8 mouse cellular contexts compared by ENCODE assay signal in the genomic region with DNA sequence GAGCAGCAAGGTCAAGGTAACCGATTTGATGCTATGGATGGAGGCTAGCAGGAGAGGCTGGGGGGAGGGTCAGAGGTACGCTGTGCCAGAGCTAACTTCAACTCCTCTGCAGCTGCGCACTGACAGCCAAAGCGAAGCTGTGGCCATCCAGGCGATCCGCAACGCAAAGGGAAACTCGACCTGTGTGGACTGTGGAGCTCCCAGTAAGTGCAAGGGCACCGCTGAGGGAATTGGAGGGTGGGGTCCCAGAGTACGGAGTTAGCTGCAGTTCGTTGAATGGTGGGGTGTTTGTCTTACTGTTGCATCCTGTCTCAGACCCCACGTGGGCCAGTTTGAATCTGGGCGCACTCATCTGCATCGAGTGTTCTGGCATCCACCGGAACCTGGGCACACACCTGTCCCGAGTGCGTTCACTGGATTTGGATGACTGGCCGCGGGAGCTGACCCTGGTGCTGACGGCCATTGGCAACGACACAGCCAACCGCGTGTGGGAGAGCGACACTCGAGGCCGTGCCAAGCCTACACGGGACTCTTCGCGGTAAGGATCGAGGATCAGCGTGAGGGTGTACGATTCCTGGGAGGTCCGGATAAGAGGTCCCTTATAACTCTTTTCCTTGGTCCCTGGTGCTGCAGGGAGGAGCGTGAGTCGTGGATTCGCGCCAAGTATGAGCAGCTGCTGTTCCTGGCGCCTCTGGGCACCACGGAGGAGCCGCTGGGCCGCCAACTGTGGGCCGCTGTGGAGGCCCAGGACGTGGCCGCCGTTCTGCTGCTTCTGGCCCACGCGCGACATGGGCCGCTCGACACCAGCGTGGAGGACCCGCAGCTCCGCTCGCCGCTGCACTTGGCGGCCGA. TPM values are rescaled to one million over a fixed set of nuclear protein-coding genes. Genes with fewer than 3 reads are reported as not detected.
DNase-seq lines count a peak whose midpoint lies in the region; ATAC-seq and TF ChIP-seq lines count a peak whose summit lies in the region.

No protein-coding gene starts in this region.

- H3K27me3 ChIP-seq in forebrain, embryonic 15.5 days = peaks cover 54% of the 10 kb centered on the region
- peaks cover 48% of the 10 kb centered on the region for H3K27me3 ChIP-seq in intestine, postnatal 0 days (replicated peaks; ENCODE audit: control insufficient read depth, insufficient read depth, low read length)
- H3K27me3 ChIP-seq in lung, embryonic 14.5 days (ENCODE audit: insufficient read depth, low read length) = peaks cover 44% of the 10 kb centered on the region
- peaks cover 15% of the 10 kb centered on the region for H3K27me3 ChIP-seq in small intestine, adult 2 months (ENCODE audit: control insufficient read depth, insufficient read depth, low read length)

- H3K4me1 ChIP-seq in forebrain, embryonic 15.5 days = peaks cover 31% of the 10 kb centered on the region
- no peaks in the 10 kb centered on the region; the same call in 1 of the 2 replicates for H3K4me1 ChIP-seq in intestine, postnatal 0 days (replicated peaks; ENCODE audit: control insufficient read depth, insufficient read depth, low read length)
- peaks cover 20% of the 10 kb centered on the region for H3K4me1 ChIP-seq in lung, embryonic 14.5 days (ENCODE audit: insufficient read depth)
- peaks cover 13% of the 10 kb centered on the region for H3K4me1 ChIP-seq in small intestine, adult 2 months (ENCODE audit: control insufficient read depth, insufficient read depth, insufficient read length, low read length)

- H3K9ac ChIP-seq in forebrain, embryonic 15.5 days (replicated peaks) = peak overlapping the region; percentile 35
- H3K9ac ChIP-seq in intestine, postnatal 0 days (ENCODE audit: low read depth, low read length) = no peak overlapping the region
- no peak overlapping the region for H3K9ac ChIP-seq in lung, embryonic 14.5 days

- peak overlapping the region; percentile 49 for H3K4me2 ChIP-seq in forebrain, embryonic 15.5 days (replicated peaks)
- H3K4me2 ChIP-seq in intestine, postnatal 0 days (replicated peaks; ENCODE audit: low read depth) = peak overlapping the region; percentile 45
- H3K4me2 ChIP-seq in lung, embryonic 14.5 days = peak overlapping the region; percentile 50

- WGBS in forebrain, embryonic 15.5 days = 8% methylated on average over 57 of the region's 57 CpGs
- 10% methylated on average over 57 of the region's 57 CpGs for WGBS in intestine, postnatal 0 days
- WGBS in lung, embryonic 14.5 days = 9% methylated on average over 57 of the region's 57 CpGs
- WGBS in small intestine, adult 2 months = 15% methylated on average over 57 of the region's 57 CpGs

- H3K27ac ChIP-seq in forebrain, embryonic 15.5 days (replicated peaks) = no peak overlapping the region
- no peak overlapping the region for H3K27ac ChIP-seq in intestine, postnatal 0 days (ENCODE audit: low read depth, low read length)
- H3K27ac ChIP-seq in lung, embryonic 14.5 days (ENCODE audit: low read depth) = no peak overlapping the region
- no peak overlapping the region for H3K27ac ChIP-seq in small intestine, adult 2 months (ENCODE audit: insufficient read depth, low read depth, low read length)

- DNase-seq in frontal cortex, postnatal 36 days (ENCODE audit: low spot score in 2 of 2) = peak; percentile 60
- no peak for DNase-seq in frontal cortex, postnatal 10 days (ENCODE audit: low spot score in 2 of 2)
- DNase-seq in R1 (ENCODE audit: low read depth, low spot score) = peak; percentile 68
- peak; percentile 79 for DNase-seq in lung, embryonic 14.5 days
- no peak for DNase-seq in yolk sac, embryonic 10.5 days (ENCODE audit: low spot score)

- no peak for TF ChIP-seq POLR2A in small intestine, adult 2 months (IDR thresholded peaks at IDR 0.05; ENCODE audit: low read depth, low read length)

- peaks cover 15% of the 10 kb centered on the region for H3K36me3 ChIP-seq in forebrain, embryonic 15.5 days
- peaks cover 11% of the 10 kb centered on the region; the same call in 1 of the 2 replicates for H3K36me3 ChIP-seq in intestine, postnatal 0 days (ENCODE audit: control insufficient read depth, insufficient read depth)
- H3K36me3 ChIP-seq in lung, embryonic 14.5 days (ENCODE audit: insufficient read depth) = peaks cover 6% of the 10 kb centered on the region; the same call in 1 of the 2 replicates
- peaks cover 5% of the 10 kb centered on the region for H3K36me3 ChIP-seq in small intestine, adult 2 months (ENCODE audit: control insufficient read depth, insufficient read depth, low read length)

- H3K9me3 ChIP-seq in forebrain, embryonic 15.5 days = no peaks in the 10 kb centered on the region
- no peaks in the 10 kb centered on the region for H3K9me3 ChIP-seq in intestine, postnatal 0 days (ENCODE audit: control insufficient read depth)
- H3K9me3 ChIP-seq in lung, embryonic 14.5 days (ENCODE audit: low read depth, low read length) = no peaks in the 10 kb centered on the region

- no peak for TF ChIP-seq CTCF in intestine, postnatal 0 days (IDR thresholded peaks at IDR 0.05; ENCODE audit: low read depth)
- no peak for TF ChIP-seq CTCF in lung, embryonic 14.5 days (IDR thresholded peaks at IDR 0.05; ENCODE audit: low read depth)
- no peak for TF ChIP-seq CTCF in small intestine, adult 2 months (IDR thresholded peaks at IDR 0.05; ENCODE audit: extremely low read depth, insufficient read length, insufficient replicate concordance, low read depth, low read length)

- peak; percentile 28; the same call in 1 of the 2 replicates for ATAC-seq in forebrain, embryonic 15.5 days (replicated peaks)
- no peak; the same call in 1 of the 2 replicates for ATAC-seq in intestine, postnatal 0 days
- ATAC-seq in lung, embryonic 14.5 days (ENCODE audit: insufficient read depth) = peak; percentile 11; the same call in 1 of the 2 replicates

- peak overlapping the region; percentile 29 for H3K4me3 ChIP-seq in forebrain, embryonic 15.5 days
- peak overlapping the region; percentile 25 for H3K4me3 ChIP-seq in intestine, postnatal 0 days (ENCODE audit: low read depth, low read length)
- H3K4me3 ChIP-seq in lung, embryonic 14.5 days (ENCODE audit: low read depth, low read length) = peak overlapping the region; percentile 24
- H3K4me3 ChIP-seq in small intestine, adult 2 months (ENCODE audit: low read depth, low read length) = peak overlapping the region; percentile 32

RNA-seq across cellular contexts. Expression of a gene that starts 15.7 kb away (rescaled TPM):
- polyA plus RNA-seq in forebrain, embryonic 15.5 days (2015; fragmentation: Nextera tagmentation; extraction: Ambion mirVana) = 2.9 and 3.0 TPM in 2 replicates
- 0.07 and 0.20 TPM in 2 replicates for polyA plus RNA-seq in intestine, postnatal 0 days (2015; fragmentation: Nextera tagmentation; extraction: Ambion mirVana)
- polyA plus RNA-seq in lung, embryonic 14.5 days (2014; fragmentation: Nextera tagmentation; extraction: Ambion mirVana) = 0.07 and 0.11 TPM in 2 replicates
- polyA plus RNA-seq in small intestine, adult 2 months (2012; rRNA removed) = 6.1 and 15.6 TPM in 2 replicates

RNA-seq across cellular contexts. Expression of a gene that starts 20.7 kb away (rescaled TPM):
- 118 and 122 TPM in 2 replicates for polyA plus RNA-seq in forebrain, embryonic 15.5 days (2015; fragmentation: Nextera tagmentation; extraction: Ambion mirVana)
- polyA plus RNA-seq in intestine, postnatal 0 days (2015; fragmentation: Nextera tagmentation; extraction: Ambion mirVana) = 264 and 300 TPM in 2 replicates
- 120 and 130 TPM in 2 replicates for polyA plus RNA-seq in lung, embryonic 14.5 days (2014; fragmentation: Nextera tagmentation; extraction: Ambion mirVana)
- 36.1 and 48.9 TPM in 2 replicates for polyA plus RNA-seq in small intestine, adult 2 months (2012; rRNA removed)

RNA-seq across cellular contexts. Expression of a gene that starts 27.5 kb away (rescaled TPM):
- 1,729 and 1,809 TPM in 2 replicates for polyA plus RNA-seq in forebrain, embryonic 15.5 days (2015; fragmentation: Nextera tagmentation; extraction: Ambion mirVana)
- 500 and 515 TPM in 2 replicates for polyA plus RNA-seq in intestine, postnatal 0 days (2015; fragmentation: Nextera tagmentation; extraction: Ambion mirVana)
- polyA plus RNA-seq in lung, embryonic 14.5 days (2014; fragmentation: Nextera tagmentation; extraction: Ambion mirVana) = 2,143 and 2,245 TPM in 2 replicates
- polyA plus RNA-seq in small intestine, adult 2 months (2012; rRNA removed) = 57.6 and 108 TPM in 2 replicates

RNA-seq across cellular contexts. Expression of a gene that starts 30.1 kb away (rescaled TPM):
- 110 and 117 TPM in 2 replicates for polyA plus RNA-seq in forebrain, embryonic 15.5 days (2015; fragmentation: Nextera tagmentation; extraction: Ambion mirVana)
- polyA plus RNA-seq in intestine, postnatal 0 days (2015; fragmentation: Nextera tagmentation; extraction: Ambion mirVana) = 113 and 116 TPM in 2 replicates
- polyA plus RNA-seq in lung, embryonic 14.5 days (2014; fragmentation: Nextera tagmentation; extraction: Ambion mirVana) = 53.8 and 56.8 TPM in 2 replicates
- polyA plus RNA-seq in small intestine, adult 2 months (2012; rRNA removed) = 59.8 and 117 TPM in 2 replicates

RNA-seq across cellular contexts. Expression of a gene that starts 30.8 kb away (rescaled TPM):
- 5.6 and 7.0 TPM in 2 replicates for polyA plus RNA-seq in forebrain, embryonic 15.5 days (2015; fragmentation: Nextera tagmentation; extraction: Ambion mirVana)
- polyA plus RNA-seq in intestine, postnatal 0 days (2015; fragmentation: Nextera tagmentation; extraction: Ambion mirVana) = 0.91 and 1.1 TPM in 2 replicates
- polyA plus RNA-seq in lung, embryonic 14.5 days (2014; fragmentation: Nextera tagmentation; extraction: Ambion mirVana) = 0.99 and 1.5 TPM in 2 replicates
- polyA plus RNA-seq in small intestine, adult 2 months (2012; rRNA removed) = 1.9 and 6.9 TPM in 2 replicates

Comparison
In these comparisons a context has a peak if more than half of its experiments do, and no peak if none do; other contexts are left out.
1. DNase-seq: peak in frontal cortex, postnatal 36 days (2 of 2), R1 (single experiment) and lung, embryonic 14.5 days (single experiment); none in frontal cortex, postnatal 10 days (0 of 2) and yolk sac, embryonic 10.5 days (single experiment).
2. Peak in every context shown above with its lines, with median percentiles within 50 percentile points of each other: H3K4me2 ChIP-seq and H3K4me3 ChIP-seq.